Mouse (Mus musculus) bone marrow macrophage, adult 2 months (primary cell): ENCODE data around the gene Myo6. TPM values are rescaled to one million over a fixed set of nuclear protein-coding genes. Genes with fewer than 3 reads are reported as not detected.

Experiments
- H3K27ac ChIP-seq: 2 replicates; pipeline ENCODE4 v1.5.1; 2012; ENCODE audit warnings: low read depth, low read length; ENCODE audit not compliant: insufficient read depth
- H3K4me1 ChIP-seq: 2 replicates; pipeline ENCODE4 v1.6.1; 2012; ENCODE audit warnings: low read length; ENCODE audit not compliant: control insufficient read depth, insufficient read depth
- H3K4me3 ChIP-seq: 2 replicates; pipeline ENCODE4 v1.5.1; 2012; ENCODE audit warnings: mild to moderate bottlenecking, low read length, moderate library complexity; ENCODE audit not compliant: insufficient read depth
- CTCF ChIP-seq: IDR thresholded peaks from 2 replicates; pipeline ENCODE4 v1.5.1; 2012; ENCODE audit warnings: low read depth, mild to moderate bottlenecking, low read length, moderate library complexity
- POLR2A ChIP-seq: IDR thresholded peaks from 2 replicates; pipeline ENCODE4 v1.6.1; 2012; ENCODE audit warnings: mild to moderate bottlenecking, low read depth, low read length, borderline replicate concordance
- polyA plus RNA-seq: library from polyadenylated mRNA; stranded (reverse); fragments of >200 nt; gene quantifications from 2 replicates; pipeline ENCODE4 v1.2.4, GENCODE M21; 2012; ENCODE audit not compliant: missing spikeins, insufficient read depth, insufficient read length

The Myo6 gene
- polyA plus RNA-seq, 1 experiment: 2.5 TPM

- H3K4me3 ChIP-seq: no peak overlapping the region
- H3K4me1 ChIP-seq: no peaks in the 10 kb centered on the region
- TF ChIP-seq CTCF (no peak), POLR2A (no peak)
- no peak overlapping the region for H3K27ac ChIP-seq
These were observed 61.9 kb downstream of the Myo6 start for GRCm38 (mm10) chr9:80226579-80227325.

GRCm38 (mm10) chr9:80233831-80234455 is 69.1 kb downstream of the Myo6 start:
- no peak for TF ChIP-seq CTCF
- no peak for TF ChIP-seq POLR2A
- Histone ChIP-seq H3K4me1 (no peaks in the 10 kb centered on the region), H3K4me3 (no peak overlapping the region), H3K27ac (no peak overlapping the region)

GRCm38 (mm10) chr9:80237184-80237799 is 72.5 kb downstream of the Myo6 start:
- no peak overlapping the region for H3K27ac ChIP-seq
- no peaks in the 10 kb centered on the region for H3K4me1 ChIP-seq
- TF ChIP-seq POLR2A: no peak
- no peak for TF ChIP-seq CTCF
- no peak overlapping the region for H3K4me3 ChIP-seq

GRCm38 (mm10) chr9:80241719-80242118 is 76.9 kb downstream of the Myo6 start:
- H3K4me3 ChIP-seq: no peak overlapping the region
- no peaks in the 10 kb centered on the region for H3K4me1 ChIP-seq
- H3K27ac ChIP-seq: no peak overlapping the region
- TF ChIP-seq CTCF (no peak), POLR2A (no peak)

GRCm38 (mm10) chr9:80252146-80252545 is 87.3 kb downstream of the Myo6 start:
- no peak overlapping the region for H3K4me3 ChIP-seq
- no peak for TF ChIP-seq POLR2A
- no peak for TF ChIP-seq CTCF
- H3K27ac ChIP-seq: no peak overlapping the region
- no peaks in the 10 kb centered on the region for H3K4me1 ChIP-seq

- H3K4me1 ChIP-seq: no peaks in the 10 kb centered on the region
These were observed 88.4 kb downstream of the Myo6 start for GRCm38 (mm10) chr9:80253241-80253640.

GRCm38 (mm10) chr9:80256561-80256960 is 91.7 kb downstream of the Myo6 start:
- TF ChIP-seq POLR2A (no peak), CTCF (no peak)
- Histone ChIP-seq H3K4me3 (no peak overlapping the region), H3K4me1 (no peaks in the 10 kb centered on the region), H3K27ac (no peak overlapping the region)

More at GRCm38 (mm10) chr9:80253241-80253640, 88.4 kb downstream of the Myo6 start:
- TF ChIP-seq POLR2A (no peak), CTCF (no peak)
- Histone ChIP-seq H3K4me3 (no peak overlapping the region), H3K27ac (no peak overlapping the region)

GRCm38 (mm10) chr9:80258396-80258795 is 93.6 kb downstream of the Myo6 start:
- H3K4me3 ChIP-seq: no peak overlapping the region
- TF ChIP-seq POLR2A (no peak), CTCF (no peak)
- no peak overlapping the region for H3K27ac ChIP-seq
- H3K4me1 ChIP-seq: no peaks in the 10 kb centered on the region

GRCm38 (mm10) chr9:80260905-80261304 is 96.1 kb downstream of the Myo6 start:
- H3K4me1 ChIP-seq: no peaks in the 10 kb centered on the region

More at GRCm38 (mm10) chr9:80260905-80261304, 96.1 kb downstream of the Myo6 start:
- H3K27ac ChIP-seq: no peak overlapping the region
- TF ChIP-seq POLR2A: no peak
- TF ChIP-seq CTCF: no peak
- H3K4me3 ChIP-seq: no peak overlapping the region
